Mouse (Mus musculus) lung, embryonic 15.5 days (tissue): ENCODE measurements around the gene 1110059E24Rik. TPM values are rescaled to one million over a fixed set of nuclear protein-coding genes. Genes with fewer than 3 reads are reported as not detected.

Experiments
- ATAC-seq: fragments of 200-750 bp; cut with Nextera tagmentation; 2 replicates; pipeline ENCODE4 v1.8.0; 2017; ENCODE audit warnings: moderate number of reproducible peaks, borderline replicate concordance; ENCODE audit not compliant: low FRiP score, low TSS enrichment; ENCODE audit errors: extremely low read depth
- H3K27ac ChIP-seq: fragments of 300-500 bp; sonication (generic); 2 replicates; pipeline ENCODE4 v1.5.1; 2015; ENCODE audit warnings: moderate library complexity, mild to moderate bottlenecking, inconsistent platforms
- H3K27me3 ChIP-seq: fragments of 300-500 bp; sonication (generic); 2 replicates; pipeline ENCODE4 v1.6.1; 2015; ENCODE audit warnings: inconsistent platforms
- H3K36me3 ChIP-seq: fragments of 300-500 bp; sonication (generic); 2 replicates; pipeline ENCODE4 v1.6.1; 2015; ENCODE audit warnings: inconsistent platforms
- H3K4me1 ChIP-seq: fragments of 300-500 bp; sonication (generic); 2 replicates; pipeline ENCODE4 v1.6.1; 2015; ENCODE audit warnings: inconsistent platforms
- H3K4me2 ChIP-seq: fragments of 300-500 bp; sonication (generic); 2 replicates; pipeline ENCODE4 v1.6.1; 2015; ENCODE audit warnings: inconsistent platforms, mild to moderate bottlenecking, moderate library complexity
- H3K4me3 ChIP-seq: fragments of 300-500 bp; sonication (generic); 2 replicates; pipeline ENCODE4 v1.5.1; 2015; ENCODE audit warnings: mild to moderate bottlenecking, inconsistent platforms
- H3K9ac ChIP-seq: fragments of 300-500 bp; sonication (generic); 2 replicates; pipeline ENCODE4 v1.6.1; 2015; ENCODE audit warnings: inconsistent platforms
- H3K9me3 ChIP-seq: fragments of 300-500 bp; sonication (generic); 2 replicates; pipeline ENCODE4 v1.6.1; 2016; ENCODE audit warnings: inconsistent platforms
- WGBS: fragments of 180-500 bp; shearing (Covaris S2); methylation state at CpG from one replicate; pipeline ENCODE4 v1.1.7; 2015; 5-methylcytosine and 5-hydroxymethylcytosine counted together
- polyA plus RNA-seq: library from polyadenylated mRNA; unstranded; fragments of >200 nt; fragmentation: Nextera tagmentation; extraction: Ambion mirVana; gene quantifications from 2 replicates; pipeline ENCODE4 v1.2.1, GENCODE M21; 2015

1110059E24Rik gene
- polyA plus RNA-seq, result 66.7 and 70.2 TPM in 2 replicates

GRCm38 (mm10) chr19:21652285-21653171 lies at the start of gene 1110059E24Rik:
1110059E24Rik (minus strand) TSS chr19:21652976.
- peak; percentile 99 for ATAC-seq
- H3K9ac ChIP-seq, result peak within 1 kb of the TSS; percentile 79
- WGBS, result 5% methylated on average over 52 of the region's 52 CpGs

DNA sequence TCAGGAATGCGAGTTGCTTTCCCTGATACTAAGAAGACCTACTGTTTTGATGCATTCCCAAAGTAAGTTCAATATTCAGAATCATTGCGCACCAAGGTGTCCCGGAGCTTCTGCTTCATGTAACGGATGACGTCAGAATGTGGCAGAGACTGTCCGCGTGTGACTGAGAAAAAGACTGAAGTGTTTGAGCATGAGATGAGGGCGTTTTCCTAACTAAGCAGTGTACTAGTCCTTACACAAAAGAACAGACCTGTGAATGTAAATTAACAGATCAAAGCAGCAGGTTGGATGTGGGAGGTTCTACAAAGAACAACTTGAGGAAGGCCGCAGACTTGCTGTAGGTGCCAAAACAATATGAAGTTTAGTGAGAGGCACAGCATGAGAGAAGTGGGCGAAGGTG lies 28.2 kb upstream of the 1110059E24Rik start:
- no peak for ATAC-seq
- Histone ChIP-seq H3K4me2 (no peak overlapping the region), H3K27me3 (no peaks in the 10 kb centered on the region), H3K4me1 (no peaks in the 10 kb centered on the region), H3K27ac (no peak overlapping the region), H3K4me3 (no peak overlapping the region), H3K9me3 (no peaks in the 10 kb centered on the region), H3K36me3 (peaks cover 17% of the 10 kb centered on the region; the same call in 1 of the 2 replicates), H3K9ac (no peak overlapping the region)
- WGBS, result 91% methylated on average over 10 of the region's 10 CpGs

More at GRCm38 (mm10) chr19:21652285-21653171, at the start of gene 1110059E24Rik:
- H3K4me3 ChIP-seq, result peak within 1 kb of the TSS; percentile 70
- no peaks in the 10 kb centered on the region for H3K27me3 ChIP-seq
- no peaks in the 10 kb centered on the region for H3K36me3 ChIP-seq
- H3K4me1 ChIP-seq, result peaks cover 24% of the 10 kb centered on the region
- H3K9me3 ChIP-seq, result no peaks in the 10 kb centered on the region
- H3K4me2 ChIP-seq, result peak within 1 kb of the TSS; percentile 66
- H3K27ac ChIP-seq, result peak within 1 kb of the TSS; percentile 98

DNA sequence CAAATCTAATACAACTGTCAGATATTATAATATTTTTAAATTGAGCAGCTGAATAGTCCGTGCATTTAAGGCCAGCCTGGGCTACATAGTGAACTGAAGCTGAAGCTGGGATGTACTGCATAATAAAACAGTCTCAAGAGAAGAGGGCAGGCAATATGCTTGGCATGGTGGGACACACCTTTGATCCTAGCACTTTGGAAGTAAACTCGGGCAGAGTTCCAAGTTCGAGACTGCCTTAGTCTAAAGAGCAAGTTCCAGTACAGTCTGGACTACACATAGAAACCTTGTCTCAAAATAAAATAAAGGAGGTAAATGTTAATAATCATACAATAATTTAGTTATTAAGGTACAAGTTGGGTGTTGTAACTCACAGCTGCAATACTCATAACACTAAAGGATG lies 27.3 kb upstream of the 1110059E24Rik start:
- Histone ChIP-seq H3K9ac (no peak overlapping the region), H3K4me3 (no peak overlapping the region), H3K36me3 (peaks cover 17% of the 10 kb centered on the region; the same call in 1 of the 2 replicates), H3K9me3 (no peaks in the 10 kb centered on the region), H3K27ac (no peak overlapping the region), H3K4me1 (no peaks in the 10 kb centered on the region), H3K27me3 (no peaks in the 10 kb centered on the region), H3K4me2 (no peak overlapping the region)
- ATAC-seq, result no peak
- 89% methylated on average over 3 of the region's 3 CpGs for WGBS

DNA sequence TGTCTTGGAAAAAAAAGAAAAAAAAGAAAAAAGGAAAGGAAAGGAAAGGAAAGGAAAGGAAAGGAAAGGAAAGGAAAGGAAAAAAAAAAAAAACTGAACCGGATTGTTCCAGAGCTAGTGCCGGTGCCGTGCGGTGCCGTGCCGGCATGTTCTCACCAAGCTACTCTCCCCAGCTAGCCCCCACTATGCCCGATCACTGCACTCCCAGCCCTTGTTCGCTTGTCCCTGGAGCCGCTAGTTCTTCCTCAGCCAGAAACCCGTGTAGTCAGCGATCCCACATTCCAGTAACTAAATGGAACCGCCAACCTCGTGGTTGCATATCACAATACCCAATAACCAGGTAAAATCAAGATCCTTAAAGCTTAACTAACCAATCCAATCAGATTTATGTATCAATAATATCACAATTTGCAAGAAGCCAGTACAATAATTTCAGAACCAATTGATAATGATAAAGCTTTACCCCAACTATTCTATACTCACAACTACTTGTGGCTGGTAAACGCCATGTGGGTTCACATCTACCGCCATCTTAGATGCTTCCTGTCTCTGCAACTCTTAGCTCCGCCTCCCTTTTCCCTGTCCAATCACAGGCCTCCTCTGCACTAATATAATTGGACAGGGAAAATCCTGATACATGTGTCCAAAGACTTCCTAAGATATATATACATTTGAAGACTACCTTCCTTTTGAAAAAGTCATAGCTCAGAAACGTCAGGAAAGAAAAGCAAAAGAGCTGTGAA lies 21.7 kb upstream of the 1110059E24Rik start:
- Histone ChIP-seq H3K9ac (no peak overlapping the region), H3K27ac (no peak overlapping the region), H3K27me3 (no peaks in the 10 kb centered on the region), H3K36me3 (peaks cover 7% of the 10 kb centered on the region; the same call in 1 of the 2 replicates), H3K4me3 (no peak overlapping the region), H3K4me2 (no peak overlapping the region), H3K9me3 (no peaks in the 10 kb centered on the region), H3K4me1 (no peaks in the 10 kb centered on the region)
- 96% methylated on average over 17 of the region's 17 CpGs for WGBS
- ATAC-seq, result no peak

DNA sequence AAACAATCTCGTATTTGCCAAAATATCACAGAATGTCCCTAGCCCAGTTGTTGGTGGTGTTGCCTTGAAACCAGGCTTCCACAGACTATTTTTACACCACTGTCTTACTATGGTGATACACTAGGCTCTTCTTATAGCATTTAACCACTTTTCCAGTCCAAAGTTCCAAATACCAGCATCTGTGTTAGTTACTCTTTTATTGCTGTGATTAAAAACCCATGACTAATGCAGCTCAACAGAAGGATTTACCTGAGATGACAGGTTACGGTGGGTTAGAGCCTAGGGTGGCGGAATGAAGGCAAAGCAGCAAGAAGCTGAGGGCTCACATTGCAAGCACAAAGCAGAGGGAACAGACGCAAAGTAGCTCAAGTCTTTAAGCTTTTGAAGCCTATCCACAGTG lies 16.9 kb upstream of the 1110059E24Rik start:
- no peak overlapping the region for H3K4me2 ChIP-seq
- H3K4me3 ChIP-seq, result no peak overlapping the region
- WGBS, result 94% methylated on average over 4 of the region's 4 CpGs
- H3K9me3 ChIP-seq, result no peaks in the 10 kb centered on the region
- H3K27ac ChIP-seq, result no peak overlapping the region
- H3K27me3 ChIP-seq, result no peaks in the 10 kb centered on the region
- H3K36me3 ChIP-seq, result no peaks in the 10 kb centered on the region
- no peaks in the 10 kb centered on the region for H3K4me1 ChIP-seq
- ATAC-seq, result no peak
- no peak overlapping the region for H3K9ac ChIP-seq

GRCm38 (mm10) chr19:21663756-21664456 lies 11.1 kb upstream of the 1110059E24Rik start:
- Histone ChIP-seq H3K27me3 (no peaks in the 10 kb centered on the region), H3K4me1 (peaks cover 3% of the 10 kb centered on the region; the same call in 1 of the 2 replicates), H3K27ac (peak overlapping the region; percentile 48), H3K9me3 (no peaks in the 10 kb centered on the region), H3K36me3 (no peaks in the 10 kb centered on the region), H3K4me2 (no peak overlapping the region), H3K4me3 (no peak overlapping the region), H3K9ac (no peak overlapping the region)
- WGBS, result 48% methylated on average over 4 of the region's 4 CpGs
- ATAC-seq, result peak; percentile 57; the same call in 1 of the 2 replicates

GRCm38 (mm10) chr19:21660734-21661133 lies 8.0 kb upstream of the 1110059E24Rik start:
- Histone ChIP-seq H3K4me1 (peaks cover 5% of the 10 kb centered on the region; the same call in 1 of the 2 replicates), H3K27ac (no peak overlapping the region), H3K4me2 (no peak overlapping the region), H3K36me3 (no peaks in the 10 kb centered on the region), H3K4me3 (no peak overlapping the region), H3K9me3 (no peaks in the 10 kb centered on the region), H3K27me3 (no peaks in the 10 kb centered on the region), H3K9ac (no peak overlapping the region)
- no peak for ATAC-seq
- 83% methylated on average over 1 of the region's 1 CpGs for WGBS

GRCm38 (mm10) chr19:21654788-21655187 lies 2.0 kb upstream of the 1110059E24Rik start:
- no peaks in the 10 kb centered on the region for H3K27me3 ChIP-seq
- H3K36me3 ChIP-seq, result no peaks in the 10 kb centered on the region
- no peak for ATAC-seq
- WGBS, result 46% methylated on average over 7 of the region's 7 CpGs
- peaks cover 24% of the 10 kb centered on the region for H3K4me1 ChIP-seq
- no peaks in the 10 kb centered on the region for H3K9me3 ChIP-seq
- no peak overlapping the region for H3K27ac ChIP-seq
- peak overlapping the region; percentile 70 for H3K4me3 ChIP-seq
- peak overlapping the region; percentile 79 for H3K9ac ChIP-seq
- H3K4me2 ChIP-seq, result peak overlapping the region; percentile 66

DNA sequence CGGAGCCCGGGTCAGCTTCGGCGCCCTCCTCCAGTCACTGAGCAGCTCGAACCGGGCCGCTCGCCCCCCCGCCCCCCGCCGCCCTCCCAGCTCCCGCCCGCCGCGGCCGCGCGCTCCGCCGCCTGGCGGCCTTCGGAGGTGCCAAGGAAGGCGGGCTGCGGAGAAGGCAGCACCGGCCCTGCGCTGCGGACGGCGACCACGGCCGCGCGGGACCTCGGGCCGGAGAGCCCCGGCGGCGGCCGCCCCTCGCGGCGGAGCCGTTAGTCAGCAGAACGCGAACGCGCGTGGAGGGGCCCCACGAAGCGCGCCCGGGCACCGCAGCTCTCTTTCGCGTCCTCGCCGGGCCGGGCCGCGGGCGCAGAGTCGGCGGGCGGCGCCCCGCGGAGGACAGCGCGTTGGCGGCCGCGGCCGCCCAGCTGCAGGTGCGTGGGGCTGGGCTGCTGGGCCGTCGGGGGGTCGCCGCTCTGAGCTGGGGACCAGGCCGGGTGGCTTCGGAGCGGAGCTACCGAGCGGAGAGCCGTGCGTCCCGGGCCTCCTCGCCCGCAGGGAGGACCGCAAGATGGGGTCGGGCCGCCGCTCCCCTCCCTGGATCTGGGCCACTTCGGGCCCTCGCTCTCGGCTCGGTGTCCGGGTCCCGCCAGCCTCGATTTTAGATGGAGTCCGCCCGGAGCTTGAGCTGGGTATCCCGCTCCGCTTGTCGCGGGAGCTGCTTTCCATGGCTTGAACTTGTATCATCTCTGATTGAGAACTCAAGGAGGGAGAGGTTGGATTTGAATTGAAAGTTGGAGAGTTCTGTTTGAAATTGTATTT lies 601 bp upstream of the 1110059E24Rik start, which contains the start of gene Abhd17b:
TSS of gene Abhd17b (plus strand) at position 14 of the 810 bp plus-strand sequence.
- Histone ChIP-seq H3K9me3 (no peaks in the 10 kb centered on the region), H3K27ac (peak within 1 kb of the TSS; percentile 98), H3K27me3 (no peaks in the 10 kb centered on the region), H3K4me3 (peak within 1 kb of the TSS; percentile 70), H3K4me2 (peak within 1 kb of the TSS; percentile 66), H3K36me3 (no peaks in the 10 kb centered on the region), H3K9ac (peak within 1 kb of the TSS; percentile 79), H3K4me1 (peaks cover 24% of the 10 kb centered on the region)
- ATAC-seq, result peak; percentile 58
- under 1% methylated on average over 91 of the region's 105 CpGs for WGBS

DNA sequence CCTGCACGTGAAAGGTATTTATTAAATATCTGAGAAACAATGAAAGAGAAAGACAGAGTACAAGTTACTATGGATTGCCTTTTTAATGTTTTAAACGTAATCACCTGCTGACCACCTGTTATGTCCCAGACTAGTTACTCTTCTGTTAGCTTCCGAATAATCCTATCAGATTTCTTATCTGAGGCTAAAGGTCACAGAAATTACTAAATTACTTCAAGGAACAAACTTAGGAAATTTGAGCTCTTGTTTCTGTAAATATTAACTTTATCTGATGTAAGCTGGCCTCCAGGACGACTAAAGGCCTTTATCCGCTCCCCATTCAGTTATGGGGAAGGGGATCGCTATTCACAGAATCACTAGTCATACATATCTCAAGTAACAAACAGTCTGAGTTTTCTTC lies 1.1 kb downstream of the 1110059E24Rik start:
- H3K27me3 ChIP-seq, result no peaks in the 10 kb centered on the region
- H3K9me3 ChIP-seq, result no peaks in the 10 kb centered on the region
- 25% methylated on average over 6 of the region's 6 CpGs for WGBS
- peak overlapping the region; percentile 66 for H3K4me2 ChIP-seq
- H3K4me1 ChIP-seq, result peaks cover 24% of the 10 kb centered on the region
- ATAC-seq, result no peak
- peak overlapping the region; percentile 79 for H3K9ac ChIP-seq
- H3K4me3 ChIP-seq, result peak overlapping the region; percentile 70
- H3K36me3 ChIP-seq, result no peaks in the 10 kb centered on the region
- peak overlapping the region; percentile 98 for H3K27ac ChIP-seq

GRCm38 (mm10) chr19:21646142-21646541 lies 6.6 kb downstream of the 1110059E24Rik start:
- Histone ChIP-seq H3K4me3 (no peak overlapping the region), H3K4me1 (peaks cover 6% of the 10 kb centered on the region), H3K9me3 (no peaks in the 10 kb centered on the region), H3K27me3 (no peaks in the 10 kb centered on the region), H3K27ac (no peak overlapping the region), H3K9ac (no peak overlapping the region), H3K36me3 (no peaks in the 10 kb centered on the region), H3K4me2 (no peak overlapping the region)
- no peak for ATAC-seq
- 60% methylated on average over 6 of the region's 6 CpGs for WGBS
